Mouse (Mus musculus): ENCODE measurements around the gene Celsr3. TPM values are rescaled to one million over a fixed set of nuclear protein-coding genes. Genes with fewer than 3 reads are reported as not detected.

The Celsr3 gene
- total RNA-seq, 2 experiments from 2014 or later, result 0.05 TPM; not detected in 1

DNA sequence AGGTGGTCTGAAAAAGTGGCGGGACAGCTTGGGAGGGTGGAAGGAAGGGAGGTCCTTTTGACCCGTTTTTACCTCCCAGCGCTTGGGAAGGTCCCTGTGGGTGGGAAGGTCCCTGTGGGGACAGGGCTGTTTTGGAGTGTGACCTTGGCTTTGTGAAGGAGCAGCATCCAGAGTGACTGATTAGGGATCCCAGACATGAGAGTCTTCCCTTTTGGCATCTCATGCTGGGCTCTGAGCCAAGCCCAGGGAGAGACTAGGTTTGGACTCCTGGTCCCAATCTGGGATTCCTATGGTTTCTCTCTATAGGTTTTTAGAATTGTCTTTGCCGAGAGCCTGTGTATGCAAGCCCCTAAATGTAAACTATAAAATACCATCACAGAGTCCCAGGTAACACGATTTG lies 15.6 kb upstream of the Celsr3 start:
- Histone ChIP-seq H3K27ac (no peak overlapping the region), H3K4me3 (no peak overlapping the region)
- no peak for TF ChIP-seq CTCF (IDR thresholded peaks at IDR 0.05)
- intact Hi-C loops (cut with DNase I), result no loop called here
- no peak for DNase-seq

DNA sequence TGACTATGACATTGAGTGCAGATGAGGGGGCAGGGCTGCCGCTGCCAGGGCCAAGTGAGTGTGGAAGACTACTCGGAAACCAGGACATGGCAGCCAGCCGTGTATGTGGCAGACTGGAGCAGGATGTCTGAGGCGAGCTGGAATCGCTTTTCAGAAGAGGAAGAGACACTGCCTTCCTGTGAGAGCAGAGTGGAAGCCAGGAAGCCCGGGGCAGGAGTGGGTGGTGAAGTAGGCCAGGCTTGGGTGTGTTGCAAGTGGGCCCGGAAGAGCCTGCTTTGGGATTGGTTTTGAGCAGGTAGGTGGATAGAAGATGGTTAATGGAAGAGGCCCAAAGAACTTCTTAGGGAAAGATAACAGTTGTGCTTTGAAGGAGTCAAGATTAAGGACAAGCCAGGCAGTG lies 10.6 kb upstream of the Celsr3 start:
- no peak overlapping the region for H3K4me3 ChIP-seq
- intact Hi-C loops (cut with DNase I), result no loop called here
- no peak for TF ChIP-seq CTCF (IDR thresholded peaks at IDR 0.05)
- no peak for DNase-seq
- H3K27ac ChIP-seq, result no peak overlapping the region

- intact Hi-C loops (cut with DNase I), result loop anchor here (2.0 kb wide), 1 partner anchor 67 kb away; no protein-coding TSS in a partner anchor
- TF ChIP-seq CTCF (IDR thresholded peaks at IDR 0.05), result peak; percentile 85
- Histone ChIP-seq H3K27ac (no peak overlapping the region), H3K4me3 (no peak overlapping the region)
- DNase-seq, result peak; percentile 65
Measured at GRCm38 (mm10) chr9:108819495-108819894, 6.6 kb upstream of the Celsr3 start.

DNA sequence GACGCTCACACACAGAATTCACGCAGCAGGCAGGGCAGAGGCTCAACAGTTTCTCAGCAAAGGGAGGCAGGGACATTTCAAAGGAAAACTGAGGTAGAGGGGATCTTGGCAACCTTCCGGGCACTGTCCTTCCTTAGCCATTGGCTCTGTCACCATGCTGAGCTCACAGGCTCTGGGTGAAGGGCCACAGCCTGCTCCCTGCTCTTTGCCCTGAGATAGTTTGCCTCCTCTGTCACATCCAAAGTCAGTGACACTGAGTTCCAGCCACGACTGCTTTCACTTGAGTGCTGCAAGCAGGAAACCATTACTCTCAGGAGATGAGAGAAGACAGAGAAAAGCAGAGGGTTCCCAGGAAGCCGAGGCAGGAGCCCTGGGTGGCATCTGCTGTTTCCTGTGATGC lies 6.0 kb upstream of the Celsr3 start:
- TF ChIP-seq CTCF (IDR thresholded peaks at IDR 0.05), result no peak
- Histone ChIP-seq H3K27ac (no peak overlapping the region), H3K4me3 (no peak overlapping the region)
- DNase-seq, result no peak
- intact Hi-C loops (cut with DNase I), result no loop called here

GRCm38 (mm10) chr9:108824144-108824685 lies 1.9 kb upstream of the Celsr3 start:
- intact Hi-C loops (cut with DNase I), result no loop called here
- no peak for TF ChIP-seq CTCF (IDR thresholded peaks at IDR 0.05)
- DNase-seq, result no peak
- H3K27ac ChIP-seq, result no peak overlapping the region
- H3K4me3 ChIP-seq, result no peak overlapping the region

DNA sequence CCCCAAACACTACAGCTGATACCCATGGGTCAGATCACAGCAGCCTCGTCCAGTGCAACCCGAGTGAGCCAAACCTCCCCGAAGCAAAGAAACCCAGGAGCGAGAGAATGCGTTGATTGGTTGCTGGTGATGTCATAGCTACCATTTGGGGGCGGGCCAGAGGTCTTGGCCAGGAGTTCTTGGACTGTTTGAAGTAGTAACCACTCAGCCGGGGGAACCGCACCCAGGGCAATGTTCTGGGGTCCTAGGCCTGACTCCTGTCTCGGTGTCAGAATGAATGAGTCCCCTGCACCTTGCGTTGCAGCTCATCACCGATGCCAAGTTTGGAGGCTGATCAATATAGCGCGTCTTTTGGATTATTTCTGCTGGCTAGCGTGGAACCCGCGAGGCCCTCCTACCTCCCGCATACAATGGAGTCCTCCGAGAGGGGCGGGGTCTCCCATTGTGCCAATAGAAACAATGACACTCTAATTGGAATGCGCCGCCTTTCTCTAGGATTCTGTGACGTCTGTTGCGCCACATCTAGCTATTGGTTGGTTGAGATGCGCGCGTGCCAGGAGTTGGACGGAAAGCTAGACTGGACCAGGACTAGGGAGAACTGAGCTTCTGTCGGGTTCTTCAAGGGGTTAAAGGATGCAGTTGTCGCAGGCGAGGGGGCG lies 1.2 kb upstream of the Celsr3 start:
- no peak for DNase-seq
- intact Hi-C loops (cut with DNase I), result no loop called here
- no peak overlapping the region for H3K4me3 ChIP-seq
- TF ChIP-seq CTCF (IDR thresholded peaks at IDR 0.05), result no peak
- no peak overlapping the region for H3K27ac ChIP-seq

- H3K4me3 ChIP-seq, result peak overlapping the region; percentile 61
- no peak overlapping the region for H3K27ac ChIP-seq
- TF ChIP-seq CTCF (IDR thresholded peaks at IDR 0.05), result no peak
- intact Hi-C loops (cut with DNase I), result no loop called here
- peak; percentile 82 for DNase-seq
Measured at GRCm38 (mm10) chr9:108826700-108827340, 700 bp downstream of the Celsr3 start.

DNA sequence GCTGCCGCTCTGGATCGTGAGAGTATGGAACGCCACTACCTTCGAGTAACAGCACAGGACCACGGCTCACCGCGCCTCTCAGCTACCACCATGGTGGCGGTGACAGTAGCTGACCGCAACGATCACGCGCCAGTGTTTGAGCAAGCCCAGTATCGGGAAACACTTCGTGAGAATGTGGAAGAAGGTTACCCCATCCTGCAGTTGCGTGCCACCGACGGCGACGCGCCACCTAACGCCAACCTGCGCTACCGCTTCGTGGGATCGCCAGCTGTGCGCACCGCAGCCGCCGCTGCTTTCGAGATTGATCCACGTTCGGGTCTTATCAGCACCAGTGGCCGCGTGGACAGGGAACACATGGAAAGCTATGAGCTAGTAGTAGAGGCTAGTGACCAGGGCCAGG lies 1.3 kb downstream of the Celsr3 start:
- peak overlapping the region; percentile 61 for H3K4me3 ChIP-seq
- no peak for DNase-seq
- H3K27ac ChIP-seq, result no peak overlapping the region
- no peak for TF ChIP-seq CTCF (IDR thresholded peaks at IDR 0.05)
- intact Hi-C loops (cut with DNase I), result no loop called here

GRCm38 (mm10) chr9:108827906-108828305 lies 1.8 kb downstream of the Celsr3 start:
- H3K27ac ChIP-seq, result no peak overlapping the region
- intact Hi-C loops (cut with DNase I), result no loop called here
- DNase-seq, result no peak
- no peak overlapping the region for H3K4me3 ChIP-seq
- no peak for TF ChIP-seq CTCF (IDR thresholded peaks at IDR 0.05)

DNA sequence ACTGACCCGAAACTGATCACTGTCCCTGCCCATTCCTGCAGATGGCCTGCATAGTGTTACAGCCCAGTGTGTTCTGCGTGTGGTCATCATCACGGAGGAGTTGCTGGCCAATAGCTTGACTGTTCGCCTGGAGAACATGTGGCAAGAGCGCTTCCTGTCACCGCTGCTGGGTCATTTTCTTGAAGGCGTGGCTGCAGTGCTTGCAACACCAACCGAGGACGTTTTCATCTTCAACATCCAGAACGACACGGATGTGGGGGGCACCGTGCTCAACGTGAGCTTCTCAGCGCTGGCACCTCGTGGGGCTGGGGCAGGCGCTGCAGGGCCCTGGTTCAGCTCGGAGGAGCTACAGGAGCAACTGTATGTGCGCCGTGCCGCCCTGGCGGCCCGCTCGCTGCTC lies 5.5 kb downstream of the Celsr3 start:
- intact Hi-C loops (cut with DNase I), result no loop called here
- TF ChIP-seq CTCF (IDR thresholded peaks at IDR 0.05), result no peak
- Histone ChIP-seq H3K27ac (no peak overlapping the region), H3K4me3 (peak overlapping the region; percentile 78)
- DNase-seq, result no peak

GRCm38 (mm10) chr9:108832390-108833108 lies 6.4 kb downstream of the Celsr3 start:
- H3K27ac ChIP-seq, result no peak overlapping the region
- peak; percentile 92 for DNase-seq
- peak; percentile 11; the same call in 1 of the 2 replicates for TF ChIP-seq CTCF (IDR thresholded peaks at IDR 0.05)
- intact Hi-C loops (cut with DNase I), result no loop called here
- peak overlapping the region; percentile 78 for H3K4me3 ChIP-seq

- peak; percentile 62 for TF ChIP-seq CTCF (IDR thresholded peaks at IDR 0.05)
- H3K27ac ChIP-seq, result no peak overlapping the region
- intact Hi-C loops (cut with DNase I), result no loop called here
- peak; percentile 87 for DNase-seq
- H3K4me3 ChIP-seq, result no peak overlapping the region
Measured at GRCm38 (mm10) chr9:108842989-108843388, 16.9 kb downstream of the Celsr3 start.

GRCm38 (mm10) chr9:108845390-108845789 lies 19.3 kb downstream of the Celsr3 start:
- Histone ChIP-seq H3K27ac (no peak overlapping the region), H3K4me3 (no peak overlapping the region)
- intact Hi-C loops (cut with DNase I), result no loop called here
- TF ChIP-seq CTCF (IDR thresholded peaks at IDR 0.05), result no peak
- no peak for DNase-seq
